Mouse (Mus musculus) midbrain, embryonic 14.5 days (tissue): ENCODE measurements around the gene Cobll1. TPM values are rescaled to one million over a fixed set of nuclear protein-coding genes. Genes with fewer than 3 reads are reported as not detected.

Source experiments
- ATAC-seq: fragments of 200-750 bp; cut with Nextera tagmentation; 2 replicates; pipeline ENCODE4 v1.8.0; 2017; ENCODE audit warnings: moderate number of reproducible peaks, moderate library complexity; ENCODE audit not compliant: low FRiP score, low TSS enrichment
- DNase-seq: peaks from one replicate; pipeline ENCODE4 v3.0.0-alpha.2; 2015
- H3K27ac ChIP-seq: fragments of 300-500 bp; sonication (generic); replicated peaks from 2 replicates; pipeline ENCODE4 v1.5.1; 2014; ENCODE audit warnings: mild to moderate bottlenecking, low read depth, low read length, moderate library complexity
- H3K27me3 ChIP-seq: fragments of 300-500 bp; sonication (generic); 2 replicates; pipeline ENCODE4 v1.6.1; 2014; ENCODE audit warnings: low read length, control low read depth, mixed read lengths; ENCODE audit not compliant: control insufficient read depth, insufficient read depth
- H3K36me3 ChIP-seq: fragments of 300-500 bp; sonication (generic); 2 replicates; pipeline ENCODE4 v1.6.1; 2014; ENCODE audit warnings: low read length, control low read depth; ENCODE audit not compliant: control insufficient read depth, insufficient read depth
- H3K4me1 ChIP-seq: fragments of 300-500 bp; sonication (generic); 2 replicates; pipeline ENCODE4 v1.6.1; 2014; ENCODE audit warnings: mild to moderate bottlenecking, antibody characterized with exemption, low read length, control low read depth; ENCODE audit not compliant: control insufficient read depth, insufficient read depth
- H3K4me2 ChIP-seq: fragments of 300-500 bp; sonication (generic); 2 replicates; pipeline ENCODE4 v1.6.1; 2014; ENCODE audit warnings: mild to moderate bottlenecking, low read length, moderate library complexity
- H3K4me3 ChIP-seq: fragments of 300-500 bp; sonication (generic); replicated peaks from 2 replicates; pipeline ENCODE4 v1.5.1; 2014; ENCODE audit warnings: low read depth, low read length
- H3K9ac ChIP-seq: fragments of 300-500 bp; sonication (generic); replicated peaks from 2 replicates; pipeline ENCODE4 v1.6.1; 2014; ENCODE audit warnings: mild to moderate bottlenecking, low read length, moderate library complexity
- H3K9me3 ChIP-seq: fragments of 300-500 bp; sonication (generic); 2 replicates; pipeline ENCODE4 v1.6.1; 2016; ENCODE audit warnings: low read length, control low read depth, mixed read lengths; ENCODE audit not compliant: control insufficient read depth
- WGBS: fragments of 180-500 bp; shearing (Covaris S2); extraction: QIAGEN DNeasy Blood & Tissue Kit; methylation state at CpG from one replicate; pipeline ENCODE4 v1.1.7; 2014; 5-methylcytosine and 5-hydroxymethylcytosine counted together
- polyA plus RNA-seq: library from polyadenylated mRNA; unstranded; fragments of >200 nt; fragmentation: Nextera tagmentation; extraction: Ambion mirVana; gene quantifications from 2 replicates; pipeline ENCODE4 v1.2.1, GENCODE M21; 2014

The Cobll1 gene
- polyA plus RNA-seq, 1 experiment from 2014 or later, result 3.5 TPM

DNA sequence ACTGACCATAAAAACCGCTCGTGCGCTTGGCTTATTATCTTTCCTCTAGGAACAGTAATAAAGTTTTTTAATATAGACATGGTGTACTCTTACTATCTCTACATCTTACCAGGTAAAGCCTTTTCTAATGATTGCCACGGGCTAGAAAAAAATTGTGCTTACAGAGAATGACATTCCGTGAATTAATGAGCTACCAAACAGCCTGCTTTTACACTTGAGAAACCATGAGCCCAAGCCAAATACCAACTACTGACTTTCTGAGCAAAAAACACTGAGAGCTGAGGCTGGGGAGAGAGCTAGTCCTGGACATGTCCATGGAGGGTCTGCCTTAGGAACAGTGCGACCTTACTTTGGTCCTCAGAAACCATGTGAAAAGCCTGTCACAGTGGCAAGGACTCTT, 21.5 kb downstream of the Cobll1 start:
- Histone ChIP-seq H3K4me2 (no peak overlapping the region), H3K36me3 (no peaks in the 10 kb centered on the region), H3K9me3 (no peaks in the 10 kb centered on the region), H3K9ac (no peak overlapping the region), H3K4me1 (no peaks in the 10 kb centered on the region), H3K4me3 (no peak overlapping the region), H3K27ac (no peak overlapping the region), H3K27me3 (no peaks in the 10 kb centered on the region)
- 94% methylated on average over 6 of the region's 6 CpGs for WGBS
- DNase-seq (no peak), ATAC-seq (no peak)

DNA sequence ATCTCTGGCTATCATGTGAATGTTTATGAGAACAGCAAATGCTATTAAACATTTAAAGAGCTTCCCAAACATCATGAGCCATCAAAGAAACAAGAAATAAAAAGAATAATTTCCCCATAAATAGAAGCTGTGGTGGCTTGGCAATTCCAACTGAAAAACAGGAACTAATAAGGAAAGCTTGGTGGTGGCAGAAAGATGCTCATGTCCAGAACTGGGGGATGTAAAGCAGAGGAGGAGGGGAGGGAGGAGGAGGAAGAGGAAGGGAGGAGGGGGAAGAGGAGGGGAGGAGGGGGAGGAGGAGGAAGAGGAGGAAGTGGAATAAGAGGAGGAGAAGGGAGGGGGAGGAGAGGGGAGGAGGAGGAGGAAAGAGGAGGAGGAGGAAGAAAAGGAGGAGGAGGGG, 23.0 kb downstream of the Cobll1 start:
- no peaks in the 10 kb centered on the region for H3K4me1 ChIP-seq
- no peaks in the 10 kb centered on the region for H3K27me3 ChIP-seq
- no peak for ATAC-seq
- no peak overlapping the region for H3K4me2 ChIP-seq
- no peak for DNase-seq
- H3K27ac ChIP-seq, result no peak overlapping the region
- no peaks in the 10 kb centered on the region for H3K9me3 ChIP-seq
- no peaks in the 10 kb centered on the region for H3K36me3 ChIP-seq
- H3K4me3 ChIP-seq, result no peak overlapping the region
- H3K9ac ChIP-seq, result no peak overlapping the region

DNA sequence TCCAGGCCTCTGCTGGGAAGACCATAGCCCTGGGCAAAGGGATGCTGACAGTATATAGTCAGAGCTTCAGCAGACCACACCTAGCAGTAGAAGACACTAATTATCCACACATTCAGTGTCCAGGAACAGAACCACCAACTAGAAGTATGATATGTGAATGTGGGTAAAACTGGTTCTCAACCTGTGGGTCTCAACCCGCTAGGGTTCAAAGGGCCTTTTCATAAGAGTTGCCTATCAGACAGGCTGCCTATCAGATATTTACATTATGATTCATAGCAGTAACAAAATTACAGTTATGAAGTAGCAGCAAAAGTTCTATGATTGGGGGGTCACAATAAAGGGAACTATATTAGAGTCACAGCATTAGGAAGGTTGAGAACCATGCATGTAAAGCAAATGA, 24.6 kb downstream of the Cobll1 start:
- H3K4me2 ChIP-seq, result no peak overlapping the region
- no peaks in the 10 kb centered on the region for H3K4me1 ChIP-seq
- ATAC-seq (no peak), DNase-seq (no peak)
- no peak overlapping the region for H3K27ac ChIP-seq
- H3K9ac ChIP-seq, result no peak overlapping the region
- H3K9me3 ChIP-seq, result no peaks in the 10 kb centered on the region
- 98% methylated on average over 1 of the region's 1 CpGs for whole genome bisulfite sequencing
- H3K4me3 ChIP-seq, result no peak overlapping the region
- no peaks in the 10 kb centered on the region for H3K27me3 ChIP-seq
- no peaks in the 10 kb centered on the region for H3K36me3 ChIP-seq

DNA sequence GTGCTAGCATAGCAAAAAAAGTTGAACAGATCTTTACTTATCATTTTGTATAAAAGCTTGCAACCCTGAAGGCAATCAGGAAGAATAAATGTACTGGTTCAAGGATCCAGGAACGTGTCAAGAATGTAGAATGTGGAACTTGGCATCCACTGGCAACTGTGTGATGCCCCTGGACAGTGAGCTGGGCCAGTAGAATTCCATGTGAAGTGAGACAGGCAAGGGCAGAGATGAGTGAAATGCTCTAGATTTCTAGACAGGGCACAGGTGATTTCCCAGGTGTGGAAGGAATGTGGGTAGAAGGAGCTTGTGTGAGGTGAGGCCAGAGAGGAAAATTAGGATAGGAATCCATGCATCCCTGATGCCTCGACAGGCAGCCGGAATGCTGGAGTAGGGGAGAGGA, 25.5 kb downstream of the Cobll1 start:
- Histone ChIP-seq H3K4me2 (no peak overlapping the region), H3K9me3 (no peaks in the 10 kb centered on the region), H3K27me3 (no peaks in the 10 kb centered on the region), H3K27ac (no peak overlapping the region), H3K4me1 (no peaks in the 10 kb centered on the region), H3K9ac (no peak overlapping the region), H3K36me3 (no peaks in the 10 kb centered on the region), H3K4me3 (no peak overlapping the region)
- DNase-seq (no peak), ATAC-seq (no peak)
- 90% methylated on average over 3 of the region's 3 CpGs for WGBS

DNA sequence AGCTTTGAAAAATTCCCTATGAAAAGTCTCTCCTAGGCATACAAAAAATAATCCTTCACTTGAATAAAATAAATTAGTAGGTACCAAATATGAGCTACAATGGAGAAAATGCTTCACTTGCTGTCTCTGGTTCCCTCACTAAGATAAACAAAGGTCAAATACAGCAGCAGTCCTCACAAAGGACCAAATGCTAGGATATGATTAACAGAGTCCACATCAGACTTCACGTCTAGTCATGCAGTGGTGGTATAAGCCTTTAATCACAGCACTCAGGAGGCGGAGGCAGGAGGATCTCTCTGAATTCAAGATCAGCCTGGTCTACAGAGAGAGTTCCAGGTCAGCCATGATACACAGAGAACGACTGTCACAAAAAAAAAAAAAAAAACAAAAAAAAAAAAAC, 27.6 kb downstream of the Cobll1 start:
- no peak overlapping the region for H3K27ac ChIP-seq
- WGBS, result 94% methylated on average over 3 of the region's 3 CpGs
- H3K4me1 ChIP-seq, result no peaks in the 10 kb centered on the region
- H3K9ac ChIP-seq, result no peak overlapping the region
- no peaks in the 10 kb centered on the region for H3K27me3 ChIP-seq
- no peaks in the 10 kb centered on the region for H3K36me3 ChIP-seq
- no peaks in the 10 kb centered on the region for H3K9me3 ChIP-seq
- no peak overlapping the region for H3K4me2 ChIP-seq
- DNase-seq (no peak), ATAC-seq (no peak)
- H3K4me3 ChIP-seq, result no peak overlapping the region

DNA sequence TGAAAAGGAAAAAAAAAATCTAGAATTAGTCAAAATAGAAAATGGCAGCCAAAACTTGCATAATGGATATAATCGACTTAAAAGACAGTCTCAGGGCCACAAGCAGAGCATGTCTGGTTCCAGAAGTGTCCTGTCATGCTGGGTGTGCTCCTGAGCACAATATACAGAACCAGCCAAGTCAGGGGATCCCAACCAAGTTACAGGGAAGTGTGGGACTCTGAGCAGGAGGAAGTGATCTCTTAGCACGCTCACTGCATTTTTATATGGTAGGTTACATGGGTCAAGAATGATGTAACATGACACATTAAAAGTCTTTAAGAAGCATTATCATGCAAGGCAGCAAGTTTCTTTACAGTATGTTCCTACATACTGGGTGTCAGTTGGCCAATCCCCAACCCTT, 31.5 kb downstream of the Cobll1 start:
- no peak for DNase-seq
- no peak for ATAC-seq

DNA sequence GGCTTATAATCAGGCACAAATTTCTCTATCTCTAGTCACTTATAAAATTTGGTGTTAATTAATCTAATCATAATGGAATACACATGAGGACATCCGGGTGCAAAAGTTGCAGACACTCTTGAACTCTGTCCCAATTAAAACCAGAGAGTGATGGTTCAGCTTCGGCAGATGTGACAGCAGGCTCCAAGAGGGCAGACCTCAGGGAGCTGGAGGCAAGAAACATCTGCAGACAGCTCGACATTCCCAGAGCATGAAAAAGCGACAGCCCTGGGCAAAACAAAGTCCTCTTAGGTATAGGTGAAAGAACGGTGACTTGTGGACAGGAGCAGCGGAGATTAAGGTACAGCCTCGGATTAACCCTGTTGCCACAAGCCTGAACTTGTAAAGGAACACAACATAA, 35.5 kb downstream of the Cobll1 start:
- WGBS, result 75% methylated on average over 7 of the region's 7 CpGs
- Histone ChIP-seq H3K4me3 (no peak overlapping the region), H3K4me1 (no peaks in the 10 kb centered on the region), H3K4me2 (no peak overlapping the region), H3K27me3 (no peaks in the 10 kb centered on the region), H3K27ac (no peak overlapping the region), H3K9me3 (no peaks in the 10 kb centered on the region), H3K36me3 (no peaks in the 10 kb centered on the region), H3K9ac (no peak overlapping the region)
- ATAC-seq, result no peak
- no peak for DNase-seq

More for the DNA sequence above, 31.5 kb downstream of the Cobll1 start:
- Histone ChIP-seq H3K27ac (no peak overlapping the region), H3K27me3 (no peaks in the 10 kb centered on the region), H3K4me2 (no peak overlapping the region), H3K9ac (no peak overlapping the region), H3K4me3 (no peak overlapping the region), H3K9me3 (no peaks in the 10 kb centered on the region), H3K4me1 (no peaks in the 10 kb centered on the region), H3K36me3 (no peaks in the 10 kb centered on the region)
- 89% methylated on average over 2 of the region's 2 CpGs for WGBS

DNA sequence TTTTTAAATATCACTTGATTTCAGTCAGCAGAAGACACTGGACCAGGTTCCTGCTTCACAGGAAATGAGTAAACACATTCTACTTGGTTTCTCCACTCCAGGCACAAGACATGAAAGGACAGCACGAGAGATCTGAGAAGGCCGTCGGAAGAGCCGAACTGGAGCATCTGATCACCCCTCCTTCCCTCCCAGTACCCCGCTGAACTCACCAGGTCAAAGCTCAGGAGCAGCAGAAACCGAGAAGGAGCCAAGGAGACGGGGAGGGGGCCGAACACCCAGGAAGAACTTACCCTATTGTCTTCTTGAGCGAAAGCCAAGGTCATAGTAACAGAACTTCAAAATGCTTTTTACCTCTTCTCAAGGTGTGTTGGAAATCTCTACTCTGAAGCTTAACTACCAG, 39.5 kb downstream of the Cobll1 start:
- no peak for ATAC-seq
- no peak overlapping the region for H3K9ac ChIP-seq
- WGBS, result 88% methylated on average over 9 of the region's 9 CpGs

DNA sequence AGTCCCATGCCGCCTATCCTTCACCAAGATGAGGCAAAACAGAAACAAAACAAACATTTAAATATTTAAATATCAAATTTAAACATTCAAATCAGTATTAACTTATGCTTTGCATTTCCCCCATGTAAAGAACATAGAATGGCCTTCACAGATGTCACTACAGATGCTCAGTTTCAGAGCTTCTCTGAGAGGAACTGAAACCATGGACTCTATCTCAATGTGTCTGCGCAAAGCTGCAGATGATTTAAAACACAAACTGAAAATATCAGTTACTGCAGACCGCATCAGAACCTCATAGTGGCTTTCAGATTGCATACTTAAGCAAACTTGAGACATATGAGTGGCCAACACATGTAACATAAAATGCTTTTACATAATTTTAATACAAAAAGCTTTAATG, 40.6 kb downstream of the Cobll1 start:
- H3K27ac ChIP-seq, result no peak overlapping the region
- H3K4me3 ChIP-seq, result no peak overlapping the region
- H3K4me2 ChIP-seq, result no peak overlapping the region
- no peaks in the 10 kb centered on the region for H3K9me3 ChIP-seq
- WGBS, result 94% methylated on average over 3 of the region's 3 CpGs
- no peaks in the 10 kb centered on the region for H3K27me3 ChIP-seq
- no peaks in the 10 kb centered on the region for H3K4me1 ChIP-seq
- no peaks in the 10 kb centered on the region for H3K36me3 ChIP-seq
- no peak overlapping the region for H3K9ac ChIP-seq
- DNase-seq, result no peak
- no peak for ATAC-seq

More for the DNA sequence above, 39.5 kb downstream of the Cobll1 start:
- no peaks in the 10 kb centered on the region for H3K9me3 ChIP-seq
- no peak overlapping the region for H3K4me3 ChIP-seq
- DNase-seq, result no peak
- no peaks in the 10 kb centered on the region for H3K4me1 ChIP-seq
- no peak overlapping the region for H3K4me2 ChIP-seq
- H3K27ac ChIP-seq, result no peak overlapping the region
- H3K27me3 ChIP-seq, result no peaks in the 10 kb centered on the region
- H3K36me3 ChIP-seq, result no peaks in the 10 kb centered on the region
